In the genomic region with DNA sequence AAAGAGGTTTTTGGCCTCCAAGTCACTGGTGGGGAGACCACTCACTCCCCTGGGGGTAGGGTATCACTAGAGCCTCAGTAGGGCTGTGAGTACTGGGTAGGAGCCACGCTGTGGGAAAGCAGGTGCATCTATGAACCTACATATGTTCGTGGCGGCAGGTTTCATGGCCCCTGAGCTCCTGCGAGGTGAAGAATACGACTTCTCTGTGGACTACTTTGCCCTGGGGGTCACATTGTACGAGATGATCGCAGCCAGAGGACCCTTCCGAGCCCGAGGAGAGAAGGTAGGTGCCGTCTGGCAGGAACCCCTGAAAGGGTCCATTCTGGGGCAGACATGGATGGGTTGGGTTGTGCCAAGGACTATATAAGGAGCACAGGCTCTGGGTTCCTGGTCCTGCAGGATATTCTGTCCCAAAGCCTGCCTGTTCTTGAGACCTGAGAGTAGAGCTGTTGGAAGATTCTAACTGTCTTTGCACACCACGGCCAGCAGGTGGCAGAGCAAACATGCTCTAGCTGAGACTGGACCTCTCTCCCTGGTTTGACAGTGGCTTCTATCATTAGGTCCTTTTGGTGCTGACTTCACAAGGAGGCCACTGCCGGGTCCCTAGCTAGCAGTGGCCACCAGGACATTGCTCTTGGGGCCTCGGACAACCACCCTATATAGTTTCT, we compare ENCODE assay signal across 9 mouse cellular contexts. TPM values are rescaled to one million over a fixed set of nuclear protein-coding genes. Genes with fewer than 3 reads are reported as not detected.
DNase-seq lines count a peak whose midpoint lies in the region; ATAC-seq and TF ChIP-seq lines count a peak whose summit lies in the region.
"Had no signal": no experiment of that assay in that cellular context is flagged by ENCODE, and none has a peak within 500 bp of the region (broad histone marks: within the 10 kb centered on the region; RNA-seq: fewer than 3 reads in every experiment).

No protein-coding gene starts in this region.

- H3K4me1 ChIP-seq in testis, adult 2 months (ENCODE audit: control insufficient read depth, insufficient read depth, low read length), result peaks cover 2% of the 10 kb centered on the region
- no peaks in the 10 kb centered on the region for H3K4me1 ChIP-seq in limb, embryonic 14.5 days (ENCODE audit: control insufficient read depth, insufficient read depth, low read length)
- no peaks in the 10 kb centered on the region for H3K4me1 ChIP-seq in neural tube, embryonic 13.5 days (replicated peaks)

- WGBS in limb, embryonic 14.5 days, result 60% methylated on average over 13 of the region's 13 CpGs
- 64% methylated on average over 13 of the region's 13 CpGs for WGBS in neural tube, embryonic 13.5 days

- H3K4me2 ChIP-seq in limb, embryonic 14.5 days (replicated peaks; ENCODE audit: low read depth, low read length, severe bottlenecking), result no peak overlapping the region
- H3K4me2 ChIP-seq in neural tube, embryonic 13.5 days, result no peak overlapping the region

- peak; percentile 84; the same call in 1 of the 2 replicates for TF ChIP-seq CTCF in testis, adult 2 months (IDR thresholded peaks at IDR 0.05; ENCODE audit: control insufficient read depth, insufficient read depth, insufficient replicate concordance, low read depth, low read length)

- ATAC-seq in limb, embryonic 14.5 days (ENCODE audit: low FRiP score, low read depth), result peak; percentile 19; the same call in 1 of the 2 replicates
- ATAC-seq in neural tube, embryonic 13.5 days (ENCODE audit: low read depth), result 0 out of 2 replicates have a peak, but pooled peaks have one; percentile 23

- no peak for DNase-seq in testis, postnatal 14 days (ENCODE audit: low spot score)
- peak; percentile 70 for DNase-seq in adrenal gland, postnatal 10 days
- DNase-seq in embryo, embryonic 11 days, result peak; percentile 73
- DNase-seq in kidney, adult 11 months, result peak; percentile 10
- peak; percentile 61 for DNase-seq in limb, embryonic 14.5 days (ENCODE audit: low spot score)
- DNase-seq in thymus, postnatal 4 days, result peak; percentile 85

- no peaks in the 10 kb centered on the region for H3K9me3 ChIP-seq in limb, embryonic 14.5 days (ENCODE audit: control insufficient read depth, low read length)
- H3K9me3 ChIP-seq in neural tube, embryonic 13.5 days, result no peaks in the 10 kb centered on the region

- no peak overlapping the region for H3K27ac ChIP-seq in testis, adult 2 months (ENCODE audit: control insufficient read depth, insufficient read depth, low read depth, low read length)
- H3K27ac ChIP-seq in limb, embryonic 14.5 days (replicated peaks; ENCODE audit: low read depth, low read length), result no peak overlapping the region
- H3K27ac ChIP-seq in neural tube, embryonic 13.5 days (replicated peaks), result no peak overlapping the region

- no peak overlapping the region for H3K9ac ChIP-seq in limb, embryonic 14.5 days (ENCODE audit: low read depth, low read length, severe bottlenecking)
- H3K9ac ChIP-seq in neural tube, embryonic 13.5 days, result no peak overlapping the region

- H3K27me3 ChIP-seq in testis, adult 2 months (ENCODE audit: control insufficient read depth, insufficient read depth, low read length), result no peaks in the 10 kb centered on the region
- H3K27me3 ChIP-seq in limb, embryonic 14.5 days (ENCODE audit: control insufficient read depth, insufficient read depth, low read length), result no peaks in the 10 kb centered on the region
- H3K27me3 ChIP-seq in neural tube, embryonic 13.5 days, result no peaks in the 10 kb centered on the region

- no peaks in the 10 kb centered on the region for H3K36me3 ChIP-seq in testis, adult 2 months (ENCODE audit: control insufficient read depth, insufficient read depth, low read length)
- H3K36me3 ChIP-seq in limb, embryonic 14.5 days (ENCODE audit: control insufficient read depth, insufficient read depth, low read length), result no peaks in the 10 kb centered on the region
- no peaks in the 10 kb centered on the region for H3K36me3 ChIP-seq in neural tube, embryonic 13.5 days

- no peak overlapping the region for H3K4me3 ChIP-seq in testis, adult 2 months (ENCODE audit: control insufficient read depth, low read depth, low read length)
- no peak overlapping the region for H3K4me3 ChIP-seq in limb, embryonic 14.5 days (replicated peaks; ENCODE audit: low read length)
- no peak overlapping the region for H3K4me3 ChIP-seq in neural tube, embryonic 13.5 days

- no peak for TF ChIP-seq POLR2A in testis, adult 2 months (IDR thresholded peaks at IDR 0.05; ENCODE audit: control insufficient read depth, low read depth, low read length)
- TF ChIP-seq POLR2A in limb, embryonic 14.5 days (IDR thresholded peaks at IDR 0.05; ENCODE audit: borderline replicate concordance, extremely low read depth, insufficient read depth, insufficient read length), result no peak

RNA-seq across cellular contexts. Expression of a gene that starts 8.1 kb away (rescaled TPM):
- polyA plus RNA-seq in testis, adult 2 months (2012; rRNA removed), result 0.01 and 0.04 TPM in 2 replicates
- under 1 TPM in 1 of 2 experiments, not detected in 1; 0.03 TPM for total RNA-seq in adrenal gland, postnatal 10 days (2021)
- polyA plus RNA-seq in limb, embryonic 14.5 days (2012; rRNA removed), result 0.06 TPM in 2 replicates
- polyA plus RNA-seq in limb, embryonic 14.5 days (2014; fragmentation: Nextera tagmentation; extraction: Ambion mirVana), result 0.03 TPM in 1 of 2 replicates, not detected in the other
- not detected in 2 replicates for polyA plus RNA-seq in neural tube, embryonic 13.5 days (2015; fragmentation: Nextera tagmentation; extraction: Ambion mirVana)
- polyA plus RNA-seq: gonadal fat pad, adult 2 months had no signal

RNA-seq across cellular contexts. Expression of a gene that starts 16.4 kb away (rescaled TPM):
- 0.10 TPM in 1 of 2 replicates, not detected in the other for polyA plus RNA-seq in testis, adult 2 months (2012; rRNA removed)
- total RNA-seq in adrenal gland, postnatal 10 days (2021), result not detected
- not detected in 2 replicates for polyA plus RNA-seq in limb, embryonic 14.5 days (2012; rRNA removed)
- not detected in 2 replicates for polyA plus RNA-seq in limb, embryonic 14.5 days (2014; fragmentation: Nextera tagmentation; extraction: Ambion mirVana)
- polyA plus RNA-seq in neural tube, embryonic 13.5 days (2015; fragmentation: Nextera tagmentation; extraction: Ambion mirVana), result not detected in 2 replicates

RNA-seq across cellular contexts. Expression of a gene that starts 22.0 kb away (rescaled TPM):
- 4.0 TPM in 2 replicates for polyA plus RNA-seq in testis, adult 2 months (2012; rRNA removed)
- total RNA-seq in adrenal gland, postnatal 10 days (2021), result 1 to 10 TPM; 3.4 to 5.3 TPM
- polyA plus RNA-seq in limb, embryonic 14.5 days (2012; rRNA removed), result 0.31 and 0.74 TPM in 2 replicates
- polyA plus RNA-seq in limb, embryonic 14.5 days (2014; fragmentation: Nextera tagmentation; extraction: Ambion mirVana), result 0.70 and 0.86 TPM in 2 replicates
- 0.25 and 0.68 TPM in 2 replicates for polyA plus RNA-seq in neural tube, embryonic 13.5 days (2015; fragmentation: Nextera tagmentation; extraction: Ambion mirVana)
